In genomic region chr11:35693136-35693535, GRCm38 (mm10) we compare ENCODE assay signal across 9 mouse cellular contexts.
DNase-seq lines count a peak whose midpoint lies in the region; ATAC-seq and TF ChIP-seq lines count a peak whose summit lies in the region.
"Had no signal": no experiment of that assay in that cellular context is flagged by ENCODE, and none has a peak within 500 bp of the region (broad histone marks: within the 10 kb centered on the region; RNA-seq: fewer than 3 reads in every experiment).

No protein-coding gene starts in this region.

- no peaks in the 10 kb centered on the region for H3K9me3 ChIP-seq in hindbrain, embryonic 13.5 days
- no peaks in the 10 kb centered on the region for H3K9me3 ChIP-seq in neural tube, embryonic 11.5 days (ENCODE audit: control insufficient read depth, low read length)

- no peak overlapping the region for H3K27ac ChIP-seq in bone marrow macrophage, adult 2 months (ENCODE audit: insufficient read depth, low read depth, low read length)
- no peak overlapping the region for H3K27ac ChIP-seq in hindbrain, embryonic 13.5 days
- H3K27ac ChIP-seq in neural tube, embryonic 11.5 days (ENCODE audit: low read depth, low read length), result no peak overlapping the region

- peak; percentile 68 for TF ChIP-seq CTCF in bone marrow macrophage, adult 2 months (IDR thresholded peaks at IDR 0.05; ENCODE audit: low read depth, low read length)

- 0 out of 2 replicates have a peak overlapping the region, but pooled peaks have one; percentile 2 for H3K9ac ChIP-seq in hindbrain, embryonic 13.5 days
- no peak overlapping the region for H3K9ac ChIP-seq in neural tube, embryonic 11.5 days (ENCODE audit: low read length)

- peaks cover 13% of the 10 kb centered on the region for H3K36me3 ChIP-seq in hindbrain, embryonic 13.5 days
- peaks cover 3% of the 10 kb centered on the region; the same call in 1 of the 2 replicates for H3K36me3 ChIP-seq in neural tube, embryonic 11.5 days (ENCODE audit: control insufficient read depth, insufficient read depth, low read length)

- no peak overlapping the region for H3K4me3 ChIP-seq in bone marrow macrophage, adult 2 months (ENCODE audit: insufficient read depth, low read length)
- no peak overlapping the region for H3K4me3 ChIP-seq in hindbrain, embryonic 13.5 days
- no peak overlapping the region for H3K4me3 ChIP-seq in neural tube, embryonic 11.5 days (ENCODE audit: low read depth, low read length)
- H3K4me3 ChIP-seq: myocyte had no signal

- no peak for TF ChIP-seq POLR2A in bone marrow macrophage, adult 2 months (IDR thresholded peaks at IDR 0.05; ENCODE audit: borderline replicate concordance, low read depth, low read length)

- peaks cover 12% of the 10 kb centered on the region for H3K4me1 ChIP-seq in bone marrow macrophage, adult 2 months (ENCODE audit: control insufficient read depth, insufficient read depth, low read length)
- H3K4me1 ChIP-seq in hindbrain, embryonic 13.5 days (replicated peaks), result no peaks in the 10 kb centered on the region
- no peaks in the 10 kb centered on the region for H3K4me1 ChIP-seq in neural tube, embryonic 11.5 days (ENCODE audit: control insufficient read depth, insufficient read depth, low read length)

- H3K4me2 ChIP-seq in hindbrain, embryonic 13.5 days, result no peak overlapping the region
- H3K4me2 ChIP-seq in neural tube, embryonic 11.5 days (ENCODE audit: low read depth), result no peak overlapping the region

- ATAC-seq in hindbrain, embryonic 13.5 days (ENCODE audit: low FRiP score), result peak; percentile 59; the same call in 1 of the 2 replicates
- ATAC-seq in neural tube, embryonic 11.5 days (ENCODE audit: insufficient read depth, low FRiP score, low TSS enrichment), result peak; percentile 60; the same call in 1 of the 2 replicates

- DNase-seq in lung, adult 18-20 months, result peak; percentile 17 to 33
- DNase-seq in lung, postnatal 25 days (ENCODE audit: low spot score), result no peak
- DNase-seq in fibroblast of lung, adult 2 months (ENCODE audit: low read depth), result peak; percentile 10
- peak; percentile 26 to 51 for DNase-seq in left cerebral cortex, postnatal 36 days (ENCODE audit: low spot score in 2 of 2)
- DNase-seq in neural tube, embryonic 11.5 days (ENCODE audit: low spot score), result peak; percentile 83
- peak; percentile 75 for DNase-seq in thymus, postnatal 4 days

- intact Hi-C loops in left cerebral cortex, postnatal 36 days (cut with DNase I), result loop anchor here (10.0 kb wide), 1 partner anchor 238 kb away; no protein-coding TSS in a partner anchor

- no peaks in the 10 kb centered on the region for H3K27me3 ChIP-seq in hindbrain, embryonic 13.5 days
- no peaks in the 10 kb centered on the region for H3K27me3 ChIP-seq in neural tube, embryonic 11.5 days (ENCODE audit: control insufficient read depth, insufficient read depth, low read length)

- 20% methylated on average over 5 of the region's 5 CpGs for WGBS in hindbrain, embryonic 13.5 days
- 15% methylated on average over 5 of the region's 5 CpGs for WGBS in neural tube, embryonic 11.5 days
